Mouse (Mus musculus): ENCODE results near the gene Mocs2.

The Mocs2 gene

GRCm38 (mm10) chr13:114854023-114854422, 36.0 kb downstream of the Mocs2 start:
- DNase-seq (ENCODE audit: low read depth, low spot score) = no peak

DNA sequence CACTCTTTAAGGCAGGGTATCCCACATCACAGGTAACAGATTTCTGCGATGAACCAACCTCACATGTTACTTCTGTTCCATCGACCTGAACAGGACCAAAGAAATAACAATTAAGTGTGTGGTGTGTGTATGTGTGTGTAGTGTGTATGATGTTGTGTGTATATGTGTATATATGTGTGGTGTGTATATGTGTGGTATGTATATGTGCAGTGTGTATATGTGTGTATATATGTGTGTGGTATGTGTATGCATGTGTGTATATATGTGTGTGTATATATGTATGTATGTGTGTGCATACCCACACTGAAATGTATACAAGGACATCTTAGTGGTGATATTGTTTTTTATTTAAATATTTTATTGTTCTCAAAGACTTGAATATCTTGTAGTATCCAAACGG, 36.4 kb downstream of the Mocs2 start:
- DNase-seq (ENCODE audit: low read depth, low spot score) = no peak

DNA sequence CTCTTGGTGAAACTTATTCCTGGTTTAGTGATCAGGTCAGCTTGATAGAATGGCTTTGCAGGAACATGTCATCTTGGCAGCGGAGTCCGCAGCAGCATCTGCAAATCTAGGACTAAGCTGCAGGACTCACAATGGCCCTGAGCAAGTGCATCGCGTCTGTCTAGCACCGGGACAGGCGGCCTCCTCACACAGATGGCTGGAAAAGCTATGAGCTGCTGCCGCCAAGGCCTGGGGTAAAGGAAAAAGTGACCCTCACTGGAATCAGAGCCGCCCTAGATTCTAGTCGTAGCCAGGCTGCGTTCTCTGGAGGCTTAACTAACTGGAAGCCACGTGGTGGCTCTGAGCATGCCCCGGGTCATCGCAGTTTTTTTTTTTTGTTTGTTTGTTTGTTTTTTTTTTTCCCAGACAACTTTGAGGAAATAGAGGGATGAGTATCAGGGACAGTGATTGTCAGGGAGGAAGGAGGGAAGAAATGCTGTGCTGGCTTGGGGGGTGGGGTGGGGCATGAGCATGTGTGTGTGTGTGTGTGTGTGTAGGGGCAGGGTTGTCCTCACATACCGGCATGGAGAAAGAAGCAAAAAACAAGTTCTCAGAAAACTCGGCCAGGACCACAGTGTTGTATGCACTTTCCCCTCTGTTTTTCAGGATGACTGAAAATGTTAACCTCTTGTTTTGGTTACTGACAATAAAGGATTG, 37.7 kb downstream of the Mocs2 start:
- no peak for DNase-seq (ENCODE audit: low read depth, low spot score)

DNA sequence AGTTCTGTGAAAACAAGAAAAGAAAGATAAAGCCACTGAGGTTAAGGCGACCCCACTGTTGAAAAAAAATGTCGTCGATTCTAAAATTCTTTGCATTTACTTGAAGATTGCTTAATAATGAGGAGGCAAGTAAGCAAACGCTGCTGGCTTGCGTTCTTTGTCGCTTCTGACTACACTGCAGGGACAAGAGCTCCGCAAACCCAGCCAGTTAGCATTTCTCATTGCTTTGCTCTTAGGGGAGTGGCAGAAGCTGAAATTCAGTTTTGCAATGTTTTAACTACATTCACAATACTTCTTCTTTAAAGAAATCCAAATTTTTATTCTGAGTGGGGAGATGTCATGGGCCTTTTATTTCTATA, 38.2 kb downstream of the Mocs2 start:
- DNase-seq (ENCODE audit: low read depth, low spot score) = no peak

GRCm38 (mm10) chr13:114857525-114857924, 39.5 kb downstream of the Mocs2 start:
- no peak for DNase-seq (ENCODE audit: low read depth, low spot score)

- DNase-seq (ENCODE audit: low read depth, low spot score) = no peak
These were observed 56.7 kb downstream of the Mocs2 start for GRCm38 (mm10) chr13:114874738-114875137.

- DNase-seq (ENCODE audit: low read depth, low spot score) = no peak
These were observed 58.0 kb downstream of the Mocs2 start for GRCm38 (mm10) chr13:114876005-114876520.

DNA sequence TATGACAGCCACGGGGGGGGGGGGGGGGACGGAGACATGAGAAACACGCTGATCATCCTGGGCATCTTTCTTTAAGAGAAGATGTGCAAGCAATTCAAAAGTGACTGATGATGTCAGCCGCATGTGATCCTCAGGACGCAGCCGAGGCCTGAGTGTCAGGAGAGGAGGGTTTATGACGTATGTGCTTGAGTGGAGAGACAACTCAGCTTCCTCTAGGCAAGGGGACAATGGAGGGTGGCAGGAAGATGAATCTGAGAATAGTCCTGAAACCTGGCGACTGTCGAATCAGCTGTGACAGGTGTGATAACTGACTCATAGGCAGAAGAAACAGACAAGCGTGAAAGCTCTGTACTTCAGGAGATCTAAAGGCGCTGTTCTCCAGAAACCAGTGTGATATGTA, 60.6 kb downstream of the Mocs2 start:
- DNase-seq (ENCODE audit: low read depth, low spot score) = peak; percentile 47
